Mouse (Mus musculus) olfactory bulb, adult 2 months (tissue): ENCODE measurements around the gene Fgf8. TPM values are rescaled to one million over a fixed set of nuclear protein-coding genes. Genes with fewer than 3 reads are reported as not detected.

ENCODE experiments used
- H3K27ac ChIP-seq: fragments of 200-500 bp; 2 replicates; pipeline ENCODE4 v1.5.1; 2012; ENCODE audit warnings: low read depth, low read length; ENCODE audit not compliant: insufficient read depth
- H3K4me1 ChIP-seq: fragments of 200-500 bp; 2 replicates; pipeline ENCODE4 v1.6.1; 2012; ENCODE audit warnings: low read length; ENCODE audit not compliant: control insufficient read depth, insufficient read depth
- H3K4me3 ChIP-seq: fragments of 200-500 bp; 2 replicates; pipeline ENCODE4 v1.5.1; 2012; ENCODE audit warnings: mild to moderate bottlenecking, low read depth, low read length, moderate library complexity; ENCODE audit not compliant: insufficient read depth
- CTCF ChIP-seq: fragments of 200-500 bp; IDR thresholded peaks from 2 replicates; pipeline ENCODE4 v1.5.1; 2012; ENCODE audit warnings: low read depth, mild to moderate bottlenecking, low read length, moderate library complexity; ENCODE audit not compliant: insufficient read depth
- POLR2A ChIP-seq: fragments of 200-500 bp; IDR thresholded peaks from 2 replicates; pipeline ENCODE4 v1.6.1; 2012; ENCODE audit warnings: mild to moderate bottlenecking, low read depth, low read length, moderate library complexity; ENCODE audit not compliant: insufficient read depth
- WGBS: fragments of 180-500 bp; shearing (Covaris S2); methylation state at CpG from one replicate; pipeline ENCODE4 v1.1.7; 2018; 5-methylcytosine and 5-hydroxymethylcytosine counted together
- polyA plus RNA-seq: library from polyadenylated mRNA; stranded (reverse); fragments of >200 nt; gene quantifications from 2 replicates; pipeline ENCODE4 v1.2.4, GENCODE M21; 2012; ENCODE audit warnings: low replicate concordance; ENCODE audit not compliant: missing spikeins, insufficient read depth, insufficient read length

Gene Fgf8
- polyA plus RNA-seq, 1 experiment = not detected

DNA sequence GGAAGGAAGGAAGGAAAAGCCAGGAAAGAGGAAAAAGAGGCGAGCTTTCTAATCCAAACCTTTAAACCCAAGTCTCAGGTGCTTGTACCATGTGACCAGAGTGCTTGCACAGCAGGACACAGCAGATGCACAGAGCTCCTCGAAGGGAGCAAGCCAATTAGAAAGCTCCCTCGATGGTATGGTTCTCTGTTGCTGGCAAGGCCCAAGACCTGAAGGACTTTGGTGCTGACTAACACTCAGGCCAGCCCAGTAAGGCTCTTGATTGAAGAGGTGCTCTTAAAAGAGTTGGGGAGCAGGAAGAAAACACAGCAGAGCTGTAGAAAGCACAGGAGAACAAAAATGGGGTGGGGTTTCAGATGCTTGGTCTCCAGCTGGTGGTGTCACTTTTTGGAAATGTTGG is 34.0 kb downstream of the Fgf8 start:
- TF ChIP-seq CTCF (no peak), POLR2A (no peak)
- Histone ChIP-seq H3K27ac (no peak overlapping the region), H3K4me1 (no peaks in the 10 kb centered on the region), H3K4me3 (no peak overlapping the region)
- 60% methylated on average over 3 of the region's 3 CpGs for WGBS

DNA sequence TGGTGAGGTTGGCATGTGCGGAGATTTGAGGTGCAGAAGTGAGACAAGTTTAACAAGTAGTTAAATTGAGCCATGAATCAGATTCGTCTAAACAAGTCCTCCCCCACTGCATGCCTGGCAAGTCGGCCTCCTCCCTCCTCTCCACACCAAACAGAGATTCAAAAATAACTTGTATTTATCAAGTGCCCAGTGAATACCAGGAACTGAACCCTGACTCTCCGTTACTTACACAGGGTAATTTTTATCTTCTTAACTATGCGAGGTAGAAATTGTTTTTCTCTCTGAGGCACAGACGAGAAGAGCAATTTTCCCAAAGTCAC is 46.5 kb downstream of the Fgf8 start:
- 35% methylated on average over 6 of the region's 6 CpGs for WGBS
- TF ChIP-seq POLR2A (no peak), CTCF (no peak)
- no peak overlapping the region for H3K27ac ChIP-seq

DNA sequence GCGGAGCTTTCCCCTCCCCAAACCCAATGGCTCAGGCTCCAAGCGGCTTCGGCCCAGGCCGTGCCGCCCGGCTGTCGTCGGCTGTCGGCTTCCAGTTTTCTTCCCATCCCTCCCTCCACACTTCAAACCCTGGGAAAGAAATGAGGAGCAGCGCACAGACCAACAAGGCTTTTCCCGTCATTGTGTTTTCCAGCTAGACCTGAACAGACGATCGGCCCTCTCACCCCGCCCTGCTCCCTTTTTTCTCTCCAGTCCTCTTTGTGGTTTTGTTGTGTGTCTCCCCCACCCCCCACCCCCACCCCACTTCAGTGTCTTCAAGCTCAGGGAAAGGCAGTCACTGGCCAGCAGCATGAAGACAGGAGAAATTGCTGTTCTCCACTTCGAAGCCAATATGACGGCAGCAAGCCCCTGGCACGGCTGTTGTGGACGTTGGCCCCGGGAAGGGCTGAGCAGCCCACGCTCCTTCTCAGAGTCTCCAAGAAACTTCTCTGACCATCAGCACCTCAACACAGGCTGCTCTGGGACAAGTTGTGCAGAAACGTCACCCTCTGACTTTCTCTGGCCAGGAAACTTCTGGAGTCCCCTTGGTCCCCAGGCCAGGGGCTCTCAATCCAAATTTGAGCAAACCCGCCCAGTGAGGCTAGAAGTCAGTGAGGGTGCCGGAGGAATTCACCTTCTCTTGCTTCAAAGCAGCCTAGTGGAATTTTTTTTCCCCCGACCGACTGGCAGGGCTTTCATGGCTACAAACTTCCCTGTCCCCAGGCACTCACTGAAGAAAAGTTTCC is 47.0 kb downstream of the Fgf8 start:
- TF ChIP-seq POLR2A (no peak), CTCF (no peak)
- Histone ChIP-seq H3K4me1 (peaks cover 5% of the 10 kb centered on the region; the same call in 1 of the 2 replicates), H3K27ac (no peak overlapping the region), H3K4me3 (no peak overlapping the region)
- 32% methylated on average over 25 of the region's 25 CpGs for WGBS

More for the DNA sequence above, 46.5 kb downstream of the Fgf8 start:
- Histone ChIP-seq H3K4me3 (no peak overlapping the region), H3K4me1 (peaks cover 5% of the 10 kb centered on the region; the same call in 1 of the 2 replicates)

DNA sequence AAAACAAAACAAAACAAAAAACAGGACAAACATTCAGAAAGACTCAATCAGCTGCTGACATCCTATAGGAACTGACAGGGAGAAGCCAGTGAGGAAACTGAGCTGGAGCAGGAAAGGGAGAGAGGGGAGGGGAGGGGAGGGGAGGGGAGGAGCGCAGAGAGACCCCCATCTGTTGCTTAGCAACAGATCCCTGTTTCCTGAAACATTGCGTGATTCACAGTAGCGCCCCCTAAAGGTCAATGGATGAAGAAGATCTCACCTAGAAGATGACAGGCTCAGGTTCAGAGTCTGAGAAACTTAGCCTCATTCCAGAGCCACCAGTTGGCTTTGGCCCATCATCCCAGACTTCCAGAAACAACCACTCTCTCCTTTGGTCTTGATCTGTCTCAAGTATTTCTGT is 48.7 kb downstream of the Fgf8 start:
- no peak for TF ChIP-seq POLR2A
- TF ChIP-seq CTCF = no peak
- no peak overlapping the region for H3K4me3 ChIP-seq
- peaks cover 5% of the 10 kb centered on the region; the same call in 1 of the 2 replicates for H3K4me1 ChIP-seq
- no peak overlapping the region for H3K27ac ChIP-seq
- 30% methylated on average over 3 of the region's 3 CpGs for WGBS

DNA sequence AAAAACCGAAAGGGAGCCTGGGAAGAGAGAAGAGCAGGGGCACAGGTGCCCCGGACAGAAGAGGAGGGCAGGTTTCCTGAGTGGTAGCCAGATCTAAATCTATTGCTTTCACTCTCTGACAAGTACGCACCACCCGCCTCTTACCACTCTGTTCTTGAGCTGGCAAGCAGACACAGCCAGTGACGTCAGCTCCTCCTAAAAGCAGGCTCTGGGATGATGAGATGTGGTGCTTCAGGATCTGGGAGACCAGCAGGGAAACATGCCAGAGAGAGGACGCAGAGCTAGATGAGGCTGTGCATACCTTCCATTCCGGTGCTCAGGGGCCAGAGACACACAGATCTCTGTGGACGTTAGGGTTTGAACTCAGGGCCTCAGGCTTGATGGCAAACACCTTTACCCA is 50.5 kb downstream of the Fgf8 start:
- no peak for TF ChIP-seq POLR2A
- TF ChIP-seq CTCF = no peak
- H3K4me1 ChIP-seq = peaks cover 5% of the 10 kb centered on the region; the same call in 1 of the 2 replicates
- H3K27ac ChIP-seq = no peak overlapping the region
- WGBS = 91% methylated on average over 8 of the region's 8 CpGs
- H3K4me3 ChIP-seq = no peak overlapping the region

DNA sequence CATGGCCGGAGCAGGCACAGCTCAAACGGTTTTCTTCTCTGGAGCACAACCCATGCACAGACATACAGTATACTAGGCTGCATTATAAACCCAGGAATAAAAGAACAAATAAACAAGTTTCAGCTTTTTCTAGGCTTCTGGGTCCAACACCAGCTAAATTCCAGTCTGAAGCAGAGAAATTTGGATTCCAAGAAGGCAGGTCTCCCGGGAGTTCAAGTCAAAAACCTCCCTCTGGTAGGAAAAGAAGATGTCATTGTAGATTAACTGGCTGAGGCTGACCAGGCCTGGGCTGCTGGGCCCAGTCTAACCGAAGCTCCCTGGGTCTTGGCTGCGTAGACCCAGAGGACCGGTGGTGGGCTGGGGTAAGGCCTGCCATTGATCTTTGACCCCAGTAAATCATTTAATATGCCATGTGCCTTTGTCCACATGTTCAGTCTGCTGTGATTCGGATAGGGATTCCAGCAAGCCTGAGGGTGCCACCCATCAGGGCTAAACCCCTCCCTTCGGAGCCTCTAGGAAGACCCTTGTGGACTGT is 51.6 kb downstream of the Fgf8 start:
- TF ChIP-seq CTCF (no peak), POLR2A (no peak)
- H3K4me1 ChIP-seq = peaks cover 4% of the 10 kb centered on the region; the same call in 1 of the 2 replicates
- 84% methylated on average over 8 of the region's 8 CpGs for WGBS
- H3K27ac ChIP-seq = no peak overlapping the region
- H3K4me3 ChIP-seq = no peak overlapping the region

DNA sequence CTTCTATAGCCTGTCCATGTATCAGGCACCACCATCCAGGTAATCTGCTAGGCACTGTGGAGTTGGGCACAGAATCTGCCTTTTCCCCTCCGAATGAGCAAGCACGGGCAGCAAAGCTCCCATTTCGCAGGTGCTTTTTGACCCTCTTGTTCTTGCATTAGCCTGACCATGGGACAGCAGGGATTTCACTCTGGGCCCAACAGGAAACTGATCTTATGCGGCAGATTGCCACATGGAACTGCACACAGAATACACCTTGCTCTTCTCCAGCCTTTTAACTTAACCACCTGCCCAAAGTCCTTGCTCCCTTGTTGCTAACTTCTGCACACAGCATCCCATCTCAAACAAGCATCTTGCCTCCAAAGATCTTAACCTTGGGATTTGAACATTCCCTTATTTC is 55.7 kb downstream of the Fgf8 start:
- no peak overlapping the region for H3K27ac ChIP-seq
- WGBS = 74% methylated on average over 4 of the region's 4 CpGs
- TF ChIP-seq POLR2A = no peak
- H3K4me1 ChIP-seq = no peaks in the 10 kb centered on the region
- no peak overlapping the region for H3K4me3 ChIP-seq

Other genes starting within 250 kb of the Fgf8 start
- not detected in 2 replicates for gene Poll, start 182.4 kb downstream of the Fgf8 start, polyA plus RNA-seq
- gene Gm17018, start 182.3 kb downstream of the Fgf8 start, polyA plus RNA-seq = not detected in 2 replicates
- not detected in 2 replicates for gene Fbxw4, start 82.6 kb downstream of the Fgf8 start, polyA plus RNA-seq
- not detected in 2 replicates for gene Npm3, start 6.7 kb upstream of the Fgf8 start, polyA plus RNA-seq
- 284 TPM in 1 of 2 replicates, not detected in the other for gene Mgea5, start 40.9 kb upstream of the Fgf8 start, polyA plus RNA-seq
- gene Kcnip2, start 73.1 kb upstream of the Fgf8 start, polyA plus RNA-seq = not detected in 2 replicates